Comparison of ENCODE assay signal across 28 mouse cellular contexts in the genomic region with DNA sequence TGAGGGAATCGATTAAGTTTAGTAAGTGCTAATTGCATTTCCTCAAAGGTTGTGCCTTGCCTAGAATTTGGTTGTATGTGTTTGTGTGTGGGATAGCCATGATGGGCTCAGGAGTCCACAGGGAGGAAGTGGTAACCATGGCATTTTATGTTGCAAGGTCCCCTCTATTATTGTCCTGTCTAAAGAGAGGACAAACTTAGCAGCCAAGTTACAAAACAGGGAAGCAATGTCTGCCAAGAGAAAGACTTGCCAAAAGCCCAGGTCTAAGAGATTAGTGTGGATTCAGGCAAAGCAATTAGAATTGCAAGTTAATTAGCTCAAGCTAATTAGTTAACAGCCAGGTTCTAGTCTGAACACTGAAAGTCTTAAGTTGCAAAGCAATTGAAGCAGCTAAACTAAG. TPM values are rescaled to one million over a fixed set of nuclear protein-coding genes. Genes with fewer than 3 reads are reported as not detected.
DNase-seq lines count a peak whose midpoint lies in the region; ATAC-seq lines count a peak whose summit lies in the region.
"Had no signal": no experiment of that assay in that cellular context is flagged by ENCODE, and none has a peak within 500 bp of the region (broad histone marks: within the 10 kb centered on the region; RNA-seq: fewer than 3 reads in every experiment).

No protein-coding gene starts in this region.

- 77% methylated on average over 1 of the region's 1 CpGs for WGBS in forebrain, embryonic 13.5 days
- WGBS in forebrain, embryonic 11.5 days, result 85% methylated on average over 1 of the region's 1 CpGs
- WGBS in forebrain, embryonic 14.5 days, result 77% methylated on average over 1 of the region's 1 CpGs
- 90% methylated on average over 1 of the region's 1 CpGs for WGBS in intestine, embryonic 15.5 days

- no peak overlapping the region for H3K4me3 ChIP-seq in forebrain, embryonic 13.5 days
- H3K4me3 ChIP-seq in forebrain, embryonic 11.5 days (ENCODE audit: low read depth, low read length), result no peak overlapping the region
- H3K4me3 ChIP-seq in forebrain, embryonic 14.5 days (ENCODE audit: low read depth, low read length), result no peak overlapping the region
- H3K4me3 ChIP-seq in intestine, embryonic 15.5 days (replicated peaks), result no peak overlapping the region
- H3K4me3 ChIP-seq: embryonic facial prominence, embryonic 15.5 days; erythroblast, embryonic 14.5 days; gastrocnemius, adult 2 months; heart, embryonic 15.5 days had no signal

- no peak overlapping the region for H3K4me2 ChIP-seq in forebrain, embryonic 13.5 days
- no peak overlapping the region for H3K4me2 ChIP-seq in forebrain, embryonic 11.5 days (ENCODE audit: low read depth, low read length, severe bottlenecking)
- H3K4me2 ChIP-seq in forebrain, embryonic 14.5 days (ENCODE audit: low read length), result no peak overlapping the region
- no peak overlapping the region for H3K4me2 ChIP-seq in intestine, embryonic 15.5 days (replicated peaks)
- H3K4me2 ChIP-seq: embryonic facial prominence, embryonic 15.5 days; heart, embryonic 11.5 days; heart, embryonic 15.5 days had no signal

- peaks cover 39% of the 10 kb centered on the region for H3K27me3 ChIP-seq in forebrain, embryonic 13.5 days
- H3K27me3 ChIP-seq in forebrain, embryonic 11.5 days (ENCODE audit: control insufficient read depth, insufficient read depth, low read length), result no peaks in the 10 kb centered on the region
- H3K27me3 ChIP-seq in forebrain, embryonic 14.5 days (replicated peaks; ENCODE audit: control insufficient read depth, insufficient read depth, low read length), result 0 out of 2 replicates have a peak, but pooled peaks cover 3% of the 10 kb centered on the region
- no peaks in the 10 kb centered on the region for H3K27me3 ChIP-seq in intestine, embryonic 15.5 days (replicated peaks)
- H3K27me3 ChIP-seq: CH12.LX; embryonic facial prominence, embryonic 15.5 days; heart, embryonic 15.5 days had no signal

- no peaks in the 10 kb centered on the region for H3K4me1 ChIP-seq in forebrain, embryonic 13.5 days
- H3K4me1 ChIP-seq in forebrain, embryonic 11.5 days (replicated peaks; ENCODE audit: control insufficient read depth, insufficient read depth, low read length), result no peaks in the 10 kb centered on the region
- no peaks in the 10 kb centered on the region for H3K4me1 ChIP-seq in forebrain, embryonic 14.5 days (ENCODE audit: control insufficient read depth, insufficient read depth, low read length)
- no peaks in the 10 kb centered on the region for H3K4me1 ChIP-seq in intestine, embryonic 15.5 days (replicated peaks)
- H3K4me1 ChIP-seq: embryonic facial prominence, embryonic 15.5 days; heart, embryonic 15.5 days had no signal

- peak; percentile 66; the same call in 1 of the 2 replicates for ATAC-seq in forebrain, embryonic 13.5 days
- ATAC-seq in forebrain, embryonic 11.5 days (replicated peaks; ENCODE audit: low FRiP score), result no peak
- peak; percentile 71; the same call in 1 of the 2 replicates for ATAC-seq in forebrain, embryonic 14.5 days
- 0 out of 2 replicates have a peak, but pooled peaks have one; percentile 22 for ATAC-seq in granulocyte monocyte progenitor cell, adult 5-6 weeks (replicated peaks; ENCODE audit: poor library complexity, severe bottlenecking)
- no peak for ATAC-seq in intestine, embryonic 15.5 days
- ATAC-seq: hindbrain, embryonic 16.5 days; Patski had no signal

- no peak overlapping the region for H3K27ac ChIP-seq in forebrain, embryonic 13.5 days
- H3K27ac ChIP-seq in forebrain, embryonic 11.5 days (ENCODE audit: low read depth, low read length), result no peak overlapping the region
- no peak overlapping the region for H3K27ac ChIP-seq in forebrain, embryonic 14.5 days (ENCODE audit: low read depth, low read length)
- no peak overlapping the region for H3K27ac ChIP-seq in intestine, embryonic 15.5 days
- H3K27ac ChIP-seq: embryonic facial prominence, embryonic 15.5 days; gastrocnemius, adult 2 months; heart, embryonic 15.5 days had no signal

- DNase-seq in forebrain, embryonic 11.5 days (ENCODE audit: low spot score), result no peak
- DNase-seq in layer of hippocampus, adult 9-11 months, result peak; percentile 6
- DNase-seq in layer of hippocampus, adult 8-10 months (ENCODE audit: low spot score in 2 of 2), result no peak
- DNase-seq in forebrain, embryonic 14.5 days (ENCODE audit: low spot score), result peak; percentile 82
- no peak for DNase-seq in thymus, postnatal 25 days
- DNase-seq: adrenal gland, adult 8-10 months; adrenal gland, postnatal 36 days; cerebellum, adult 11 months; cerebellum, adult 8-10 months; cerebellum, postnatal 14 days; embryo, embryonic 11 days; gastrocnemius, adult 2 months; gastrocnemius, postnatal 25 days; heart, adult 11 months; heart, postnatal 14 days; kidney, adult 18-20 months had no signal

- H3K9ac ChIP-seq in forebrain, embryonic 13.5 days, result no peak overlapping the region
- H3K9ac ChIP-seq in forebrain, embryonic 11.5 days (ENCODE audit: low read length), result no peak overlapping the region
- no peak overlapping the region for H3K9ac ChIP-seq in forebrain, embryonic 14.5 days (ENCODE audit: low read length)
- no peak overlapping the region for H3K9ac ChIP-seq in intestine, embryonic 15.5 days
- H3K9ac ChIP-seq: embryonic facial prominence, embryonic 15.5 days; heart, embryonic 15.5 days had no signal

- no peaks in the 10 kb centered on the region for H3K36me3 ChIP-seq in forebrain, embryonic 13.5 days (ENCODE audit: poor library complexity, severe bottlenecking)
- no peaks in the 10 kb centered on the region for H3K36me3 ChIP-seq in forebrain, embryonic 11.5 days (ENCODE audit: control insufficient read depth, insufficient read depth, low read length)
- H3K36me3 ChIP-seq in forebrain, embryonic 14.5 days (ENCODE audit: control insufficient read depth, insufficient read depth, low read length), result no peaks in the 10 kb centered on the region
- no peaks in the 10 kb centered on the region for H3K36me3 ChIP-seq in intestine, embryonic 15.5 days
- H3K36me3 ChIP-seq: embryonic facial prominence, embryonic 15.5 days; heart, embryonic 15.5 days had no signal

- no peaks in the 10 kb centered on the region for H3K9me3 ChIP-seq in forebrain, embryonic 13.5 days (replicated peaks)
- H3K9me3 ChIP-seq in forebrain, embryonic 11.5 days (ENCODE audit: control insufficient read depth, low read length), result no peaks in the 10 kb centered on the region
- H3K9me3 ChIP-seq in forebrain, embryonic 14.5 days (replicated peaks; ENCODE audit: control insufficient read depth, low read length), result no peaks in the 10 kb centered on the region
- H3K9me3 ChIP-seq in intestine, embryonic 15.5 days, result no peaks in the 10 kb centered on the region
- H3K9me3 ChIP-seq: embryonic facial prominence, embryonic 15.5 days; heart, embryonic 15.5 days had no signal

RNA-seq across cellular contexts. Expression of a gene that starts 14.1 kb away (rescaled TPM):
- polyA plus RNA-seq in forebrain, embryonic 13.5 days (2015; fragmentation: Nextera tagmentation; extraction: Ambion mirVana), result 7.4 and 8.7 TPM in 2 replicates
- polyA plus RNA-seq in forebrain, embryonic 11.5 days (2014; fragmentation: Nextera tagmentation; extraction: Ambion mirVana), result 23.3 and 27.6 TPM in 2 replicates
- 1 to 10 TPM; 1.6 to 2.6 (median 2.3) TPM for total RNA-seq in layer of hippocampus, adult 8-10 months (2022)
- 3.7 and 4.3 TPM in 2 replicates for polyA plus RNA-seq in forebrain, embryonic 14.5 days (2014; fragmentation: Nextera tagmentation; extraction: Ambion mirVana)
- total RNA-seq in granulocyte monocyte progenitor cell, adult 5-6 weeks (2014; fragmentation: Nextera tagmentation), result not detected in 2 replicates
- not detected in 2 replicates for total RNA-seq in granulocyte monocyte progenitor cell, adult 5-6 weeks (2017)
- polyA plus RNA-seq in intestine, embryonic 15.5 days (2015; fragmentation: Nextera tagmentation; extraction: Ambion mirVana), result 0.92 and 1.2 TPM in 2 replicates
- total RNA-seq: common myeloid progenitor, adult 5-6 weeks; gastrocnemius, adult 2 months; gastrocnemius, postnatal 25 days; hematopoietic stem cell, adult 5-6 weeks had no signal
- polyA plus RNA-seq: Patski had no signal

Comparison
In these comparisons a context has a peak if more than half of its experiments do, and no peak if none do; other contexts are left out.
1. ATAC-seq: peak in forebrain, embryonic 13.5 days (single experiment), forebrain, embryonic 14.5 days (single experiment) and granulocyte monocyte progenitor cell, adult 5-6 weeks (single experiment); none in forebrain, embryonic 11.5 days (single experiment) and intestine, embryonic 15.5 days (single experiment).
2. DNase-seq: peak in layer of hippocampus, adult 9-11 months (single experiment) and forebrain, embryonic 14.5 days (single experiment); none in forebrain, embryonic 11.5 days (single experiment), layer of hippocampus, adult 8-10 months (0 of 2) and thymus, postnatal 25 days (single experiment).